ENCODE assay signal across 8 mouse cellular contexts in genomic region chr5:133173155-133173723, GRCm38 (mm10).
A peak's percentile ranks its signal among the peaks of the same experiment; 100 is the strongest.
DNase-seq lines count a peak whose midpoint lies in the region; ATAC-seq and TF ChIP-seq lines count a peak whose summit lies in the region.

No protein-coding gene starts in this region.

- H3K36me3 ChIP-seq in heart, postnatal 0 days (replicated peaks; ENCODE audit: control insufficient read depth, insufficient read depth, low read length): no peaks in the 10 kb centered on the region
- H3K36me3 ChIP-seq in stomach, postnatal 0 days (ENCODE audit: control insufficient read depth, insufficient read depth, low read length): no peaks in the 10 kb centered on the region

- no peak overlapping the region for H3K4me3 ChIP-seq in heart, postnatal 0 days (ENCODE audit: low read depth, low read length)
- no peak overlapping the region for H3K4me3 ChIP-seq in stomach, postnatal 0 days (ENCODE audit: low read depth, low read length)

- H3K9ac ChIP-seq in heart, postnatal 0 days (replicated peaks; ENCODE audit: low read depth, low read length): no peak overlapping the region
- H3K9ac ChIP-seq in stomach, postnatal 0 days (ENCODE audit: low read length): no peak overlapping the region

- 8% methylated on average over 6 of the region's 6 CpGs for WGBS in heart, postnatal 0 days
- WGBS in stomach, postnatal 0 days: 5% methylated on average over 6 of the region's 6 CpGs

- peak; percentile 87 to 94 for DNase-seq in adrenal gland, adult (ENCODE audit: inconsistent age in 2 of 2, low spot score in 1 of 2)
- peak; percentile 85 for DNase-seq in brain, adult 2 months (ENCODE audit: low read depth, low spot score)
- peak; percentile 14 for DNase-seq in forelimb bud, embryonic 11.5 days (ENCODE audit: low read depth, low spot score)
- DNase-seq in heart, postnatal 0 days (ENCODE audit: low spot score): peak; percentile 71
- peak; percentile 26 to 34 for DNase-seq in layer of hippocampus, adult 8-10 months (ENCODE audit: low spot score in 2 of 2)
- DNase-seq in lung, postnatal 36 days: peak; percentile 93
- DNase-seq in stomach, postnatal 0 days (ENCODE audit: low spot score): peak; percentile 59

- ATAC-seq in heart, postnatal 0 days (ENCODE audit: insufficient read depth, low read depth): peak; percentile 89
- peak; percentile 91 for ATAC-seq in stomach, postnatal 0 days (ENCODE audit: low FRiP score, low TSS enrichment)
- no peak for ATAC-seq in granulocyte monocyte progenitor cell, adult 5-6 weeks (replicated peaks; ENCODE audit: poor library complexity, severe bottlenecking)

- no peak overlapping the region; the same call in 1 of the 2 replicates for H3K27ac ChIP-seq in heart, postnatal 0 days (ENCODE audit: low read depth)
- H3K27ac ChIP-seq in stomach, postnatal 0 days (replicated peaks): no peak overlapping the region

- no peaks in the 10 kb centered on the region for H3K9me3 ChIP-seq in heart, postnatal 0 days (replicated peaks; ENCODE audit: control insufficient read depth, low read length)
- no peaks in the 10 kb centered on the region for H3K9me3 ChIP-seq in stomach, postnatal 0 days (ENCODE audit: control insufficient read depth, low read length)

- H3K4me2 ChIP-seq in heart, postnatal 0 days (ENCODE audit: low read depth, low read length): no peak overlapping the region
- 0 out of 2 replicates have a peak overlapping the region, but pooled peaks have one; percentile 8 for H3K4me2 ChIP-seq in stomach, postnatal 0 days (replicated peaks; ENCODE audit: low read depth)

- no peak for TF ChIP-seq CTCF in heart, postnatal 0 days (IDR thresholded peaks at IDR 0.05; ENCODE audit: low read depth)
- TF ChIP-seq CTCF in stomach, postnatal 0 days (IDR thresholded peaks at IDR 0.05; ENCODE audit: low read depth): no peak

- no peaks in the 10 kb centered on the region for H3K27me3 ChIP-seq in heart, postnatal 0 days (ENCODE audit: control insufficient read depth, insufficient read depth, low read length)
- no peaks in the 10 kb centered on the region for H3K27me3 ChIP-seq in stomach, postnatal 0 days (ENCODE audit: control insufficient read depth, insufficient read depth, low read length)

- peaks cover 9% of the 10 kb centered on the region; the same call in 1 of the 2 replicates for H3K4me1 ChIP-seq in heart, postnatal 0 days (ENCODE audit: control insufficient read depth, insufficient read depth)
- H3K4me1 ChIP-seq in stomach, postnatal 0 days (replicated peaks; ENCODE audit: control insufficient read depth, insufficient read depth): 0 out of 2 replicates have a peak, but pooled peaks cover 2% of the 10 kb centered on the region

- no peak for TF ChIP-seq EP300 in heart, postnatal 0 days (IDR thresholded peaks at IDR 0.05; ENCODE audit: low read depth)
- TF ChIP-seq EP300 in stomach, postnatal 0 days (optimal IDR thresholded peaks at IDR 0.05): no peak

Comparison
In these comparisons a context has a peak if more than half of its experiments do, and no peak if none do; other contexts are left out.
1. DNase-seq: peak in every context shown above with its lines; median percentile 93 in lung, postnatal 36 days; 90 in adrenal gland, adult; 85 in brain, adult 2 months; 71 in heart, postnatal 0 days; 59 in stomach, postnatal 0 days; 30 in layer of hippocampus, adult 8-10 months; 14 in forelimb bud, embryonic 11.5 days.